Mouse (Mus musculus) kidney, adult 2 months (tissue): ENCODE measurements around the gene Emc8. TPM values are rescaled to one million over a fixed set of nuclear protein-coding genes. Genes with fewer than 3 reads are reported as not detected.
A peak's percentile ranks its signal among the peaks of the same experiment; 100 is the strongest.

Experiments used
- DNase-seq: peaks from one replicate; pipeline ENCODE4 v3.0.0; 2021
- H3K27ac ChIP-seq: fragments of 200-500 bp; 2 replicates; pipeline ENCODE4 v1.5.1; 2012; ENCODE audit warnings: low read depth, low read length, control low read depth, inconsistent platforms; ENCODE audit not compliant: insufficient read depth
- H3K27me3 ChIP-seq: fragments of 200-500 bp; replicated peaks from 2 replicates; pipeline ENCODE4 v1.6.1; 2012; ENCODE audit warnings: mild to moderate bottlenecking, moderate library complexity, low read length, inconsistent platforms; ENCODE audit not compliant: control insufficient read depth, insufficient read depth
- H3K36me3 ChIP-seq: fragments of 200-500 bp; 2 replicates; pipeline ENCODE4 v1.6.1; 2012; ENCODE audit warnings: mild to moderate bottlenecking, moderate library complexity, low read length, inconsistent platforms; ENCODE audit not compliant: control insufficient read depth, insufficient read depth
- H3K4me1 ChIP-seq: fragments of 200-500 bp; 2 replicates; pipeline ENCODE4 v1.6.1; 2011; ENCODE audit warnings: low read length; ENCODE audit not compliant: control insufficient read depth, insufficient read depth
- H3K4me3 ChIP-seq: fragments of 200-500 bp; 2 replicates; pipeline ENCODE4 v1.5.1; 2011; ENCODE audit warnings: mild to moderate bottlenecking, low read depth, low read length, control low read depth; ENCODE audit not compliant: insufficient read depth
- CTCF ChIP-seq: fragments of 200-500 bp; conservative IDR thresholded peaks from 2 replicates; pipeline ENCODE4 v1.5.1; 2011; ENCODE audit warnings: low read depth, mild to moderate bottlenecking, control low read depth, low read length, moderate library complexity, mixed read lengths; ENCODE audit not compliant: insufficient read depth, insufficient read length
- POLR2A ChIP-seq: fragments of 200-500 bp; IDR thresholded peaks from one replicate; pipeline ENCODE4 v1.6.1; 2011; ENCODE audit warnings: low read depth, low read length, control low read depth
- WGBS: fragments of 180-500 bp; shearing (Covaris S2); methylation state at CpG from one replicate; pipeline ENCODE4 v1.1.7; 2018; 5-methylcytosine and 5-hydroxymethylcytosine counted together
- polyA plus RNA-seq: library from polyadenylated mRNA; depleted of rRNA; stranded (reverse); fragments of >200 nt; gene quantifications from 2 replicates; pipeline ENCODE4 v1.2.3, GENCODE M21; 2012

Emc8 gene
- polyA plus RNA-seq, 1 experiment: 67.0 TPM

DNA sequence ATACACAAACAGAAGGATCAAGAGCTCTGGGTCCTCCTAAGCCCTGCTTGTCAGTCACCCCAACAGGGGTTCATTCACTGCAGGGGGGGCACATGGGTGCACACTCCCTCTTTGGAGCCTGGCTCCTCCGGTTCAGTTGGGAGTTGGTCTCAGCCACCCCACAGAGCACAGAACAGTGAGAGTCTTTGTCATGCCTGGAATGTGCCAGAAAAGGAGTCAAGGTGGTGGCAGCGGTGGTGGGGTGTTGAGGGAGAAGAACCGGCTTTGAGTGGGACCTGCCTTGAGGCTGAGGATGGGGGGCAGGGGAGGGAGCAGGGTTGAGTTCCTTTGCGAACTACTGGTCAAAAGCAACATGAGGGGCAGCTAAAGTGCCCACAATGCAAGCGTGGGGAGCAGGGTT is 38.3 kb downstream of the Emc8 start:
- no peaks in the 10 kb centered on the region for H3K4me1 ChIP-seq
- no peak overlapping the region for H3K27ac ChIP-seq
- no peaks in the 10 kb centered on the region for H3K36me3 ChIP-seq
- TF ChIP-seq POLR2A (no peak), CTCF (no peak)
- H3K4me3 ChIP-seq: no peak overlapping the region
- WGBS: 71% methylated on average over 5 of the region's 5 CpGs
- H3K27me3 ChIP-seq: no peaks in the 10 kb centered on the region
- DNase-seq: no peak

DNA sequence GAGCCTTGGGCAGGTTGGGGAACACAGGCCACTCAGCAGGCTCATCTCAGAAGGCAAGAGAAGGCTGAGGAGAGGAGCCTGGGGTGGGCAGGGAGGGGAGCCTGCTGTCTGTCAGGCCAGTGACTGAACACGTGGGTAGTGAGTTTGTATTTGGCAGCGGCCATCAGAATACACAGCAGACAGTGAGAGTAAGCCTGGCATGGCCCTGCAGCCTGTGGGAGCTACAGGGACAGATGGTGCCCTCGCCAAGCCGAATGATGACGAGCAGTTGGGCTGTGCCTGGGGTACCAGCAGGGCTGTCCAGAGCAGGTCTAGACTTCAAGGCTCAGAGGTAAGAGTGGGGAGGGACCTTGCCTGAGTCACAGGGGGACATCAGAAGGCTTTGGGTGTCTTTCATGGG is 41.1 kb downstream of the Emc8 start:
- no peak for TF ChIP-seq POLR2A
- no peak for TF ChIP-seq CTCF
- Histone ChIP-seq H3K4me3 (no peak overlapping the region), H3K4me1 (no peaks in the 10 kb centered on the region), H3K27me3 (no peaks in the 10 kb centered on the region), H3K36me3 (no peaks in the 10 kb centered on the region), H3K27ac (no peak overlapping the region)
- DNase-seq: no peak
- WGBS: 89% methylated on average over 5 of the region's 5 CpGs

DNA sequence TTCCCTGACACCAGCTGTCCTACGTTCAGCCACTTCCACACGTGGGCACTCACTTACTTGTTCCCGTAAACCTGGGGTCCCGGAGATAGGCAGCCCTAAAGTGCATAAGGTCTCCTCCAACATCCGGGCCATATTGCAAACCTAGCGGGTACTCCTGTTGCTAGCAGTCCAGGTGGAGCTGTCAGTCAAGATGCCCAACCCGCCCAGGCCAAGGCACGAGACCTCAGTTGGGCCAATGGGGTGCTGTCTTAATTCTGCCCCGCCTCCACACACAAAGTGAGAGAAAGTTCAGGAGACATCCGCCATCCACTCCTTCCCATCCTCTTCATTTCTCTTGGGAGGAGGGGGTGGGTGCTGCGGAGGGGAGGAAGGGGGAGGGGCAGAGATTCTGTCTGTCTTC is 41.9 kb downstream of the Emc8 start:
- 85% methylated on average over 11 of the region's 11 CpGs for WGBS
- TF ChIP-seq CTCF (no peak), POLR2A (no peak)
- Histone ChIP-seq H3K27ac (no peak overlapping the region), H3K36me3 (no peaks in the 10 kb centered on the region), H3K27me3 (no peaks in the 10 kb centered on the region), H3K4me1 (no peaks in the 10 kb centered on the region), H3K4me3 (no peak overlapping the region)
- DNase-seq: no peak

DNA sequence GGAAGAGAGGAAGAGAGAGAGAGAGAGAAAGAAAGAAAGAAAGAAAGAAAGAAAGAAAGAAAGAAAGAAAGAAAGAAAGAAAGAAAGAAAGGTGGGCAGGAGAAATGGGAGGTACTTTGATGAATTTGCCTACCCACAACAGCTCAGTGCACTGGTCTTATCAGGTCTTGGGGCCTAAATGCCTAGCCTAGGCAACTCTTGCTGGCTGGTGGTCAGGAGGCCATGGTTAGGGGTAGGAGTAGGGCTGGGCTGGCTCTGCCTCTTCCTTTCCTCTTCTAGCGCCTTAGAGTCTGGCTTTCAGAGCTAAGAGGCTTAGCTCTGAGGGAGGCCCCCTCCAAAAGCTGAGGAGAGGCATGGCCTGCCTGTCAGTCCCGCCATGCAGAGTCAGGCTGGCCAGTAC is 44.8 kb downstream of the Emc8 start:
- no peak for DNase-seq
- no peaks in the 10 kb centered on the region for H3K36me3 ChIP-seq
- no peak overlapping the region for H3K27ac ChIP-seq
- TF ChIP-seq CTCF: no peak
- no peak for TF ChIP-seq POLR2A
- no peak overlapping the region for H3K4me3 ChIP-seq
- H3K27me3 ChIP-seq: no peaks in the 10 kb centered on the region
- no peaks in the 10 kb centered on the region for H3K4me1 ChIP-seq
- 79% methylated on average over 2 of the region's 2 CpGs for WGBS

DNA sequence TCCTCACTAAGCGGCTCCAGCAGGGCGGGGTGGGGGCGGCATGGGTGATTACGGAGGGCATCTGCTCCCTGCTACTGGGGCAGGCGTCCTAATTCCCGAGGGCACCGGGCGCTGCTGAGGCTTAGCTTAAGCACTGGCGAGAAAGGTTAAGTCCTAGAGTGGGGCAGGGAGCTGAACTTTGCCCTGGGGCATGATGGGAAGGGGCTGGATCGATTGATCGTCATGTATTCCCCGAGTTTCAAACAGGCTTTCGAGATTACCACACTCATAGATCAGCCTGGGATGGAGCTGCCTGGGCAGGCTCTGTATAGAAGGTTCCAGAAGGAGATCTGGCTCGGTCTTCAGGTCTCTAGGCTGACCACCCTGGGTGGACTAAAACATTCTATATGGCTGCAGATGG is 46.2 kb downstream of the Emc8 start:
- no peak for DNase-seq
- no peaks in the 10 kb centered on the region for H3K36me3 ChIP-seq
- no peaks in the 10 kb centered on the region for H3K27me3 ChIP-seq
- no peaks in the 10 kb centered on the region for H3K4me1 ChIP-seq
- H3K4me3 ChIP-seq: no peak overlapping the region
- no peak for TF ChIP-seq CTCF
- no peak for TF ChIP-seq POLR2A
- H3K27ac ChIP-seq: no peak overlapping the region
- 94% methylated on average over 14 of the region's 14 CpGs for WGBS

DNA sequence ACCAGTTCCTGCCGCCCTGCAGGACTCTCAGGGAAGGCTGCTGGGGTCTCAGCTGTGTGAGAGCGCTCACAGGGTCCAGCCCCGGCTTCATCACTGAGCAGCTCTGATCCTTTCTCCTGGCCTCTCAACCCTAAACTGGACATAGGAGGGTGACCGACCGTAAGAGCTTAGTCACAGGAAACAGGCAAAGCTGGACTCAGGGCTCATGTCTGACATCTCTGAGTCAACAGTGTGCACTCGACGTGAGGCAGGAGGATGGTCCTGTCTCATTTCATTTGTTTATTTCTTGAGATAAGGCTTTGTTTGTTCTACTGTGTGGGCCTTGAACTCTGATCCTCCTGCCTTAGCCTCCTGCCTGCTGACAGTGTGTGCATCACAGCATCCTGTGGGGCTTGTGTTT is 47.9 kb downstream of the Emc8 start:
- H3K4me3 ChIP-seq: no peak overlapping the region
- H3K36me3 ChIP-seq: no peaks in the 10 kb centered on the region
- 75% methylated on average over 7 of the region's 7 CpGs for WGBS
- no peak overlapping the region for H3K27ac ChIP-seq
- no peak for DNase-seq
- TF ChIP-seq CTCF: no peak
- TF ChIP-seq POLR2A: no peak
- no peaks in the 10 kb centered on the region for H3K4me1 ChIP-seq
- no peaks in the 10 kb centered on the region for H3K27me3 ChIP-seq

DNA sequence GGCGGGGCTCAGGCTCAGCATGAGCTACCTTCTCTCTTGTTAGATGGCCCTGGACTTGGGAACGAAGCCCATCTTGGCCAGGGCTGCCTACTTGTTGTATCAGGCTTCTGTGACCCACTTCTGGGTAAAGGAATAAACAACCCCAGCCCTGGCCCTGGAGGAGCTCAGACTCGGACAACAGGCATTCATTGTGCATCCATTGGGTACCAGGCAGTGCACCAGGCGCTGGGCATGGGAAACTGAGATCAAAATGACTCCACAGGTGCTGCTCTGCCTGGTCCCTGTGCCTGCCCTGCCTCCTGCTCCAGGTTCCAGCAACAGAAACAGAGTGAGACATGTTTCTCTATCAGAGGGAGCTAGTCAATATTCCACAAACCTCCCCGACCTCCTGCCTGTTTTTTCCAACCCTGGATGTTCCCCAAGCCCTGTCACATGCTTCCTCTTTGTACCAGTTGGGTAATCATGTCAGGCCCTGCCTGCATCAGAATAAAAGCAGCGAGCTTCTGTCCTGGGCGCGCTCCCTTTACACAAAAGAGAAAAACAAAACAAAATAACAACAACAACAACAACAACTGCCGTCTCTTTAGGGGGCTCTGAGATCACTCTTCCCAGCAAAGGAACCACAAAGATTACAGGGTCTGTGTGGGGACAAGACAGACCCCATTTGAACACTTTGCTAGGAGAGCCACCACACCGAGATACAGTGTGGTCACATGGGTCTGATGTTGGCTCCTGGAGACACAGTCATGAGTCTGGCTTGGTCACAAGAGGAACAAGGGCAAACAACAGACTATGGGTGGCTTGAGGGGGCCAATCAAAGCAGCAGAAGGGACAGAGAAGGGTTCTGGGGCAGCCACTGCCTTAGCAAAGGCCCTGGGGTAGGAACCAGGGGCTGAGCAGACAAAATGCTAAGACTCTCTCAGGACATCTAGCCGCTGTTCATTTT is 48.9 kb downstream of the Emc8 start:
- no peaks in the 10 kb centered on the region for H3K36me3 ChIP-seq
- no peak overlapping the region for H3K27ac ChIP-seq
- WGBS: 79% methylated on average over 11 of the region's 11 CpGs
- no peak for TF ChIP-seq CTCF
- TF ChIP-seq POLR2A: no peak
- H3K4me1 ChIP-seq: no peaks in the 10 kb centered on the region
- no peak overlapping the region for H3K4me3 ChIP-seq
- H3K27me3 ChIP-seq: no peaks in the 10 kb centered on the region
- DNase-seq: peak; percentile 29
